Mouse (Mus musculus) heart, postnatal 0 days (tissue): ENCODE measurements around the gene Gm6401.
"Not testable (repeated sequence)": the region's sequence is repeated elsewhere in the genome, so short reads cannot be mapped to it uniquely, and the experiment has no call there.

Experiments used
- CTCF ChIP-seq: IDR thresholded peaks from 2 replicates; pipeline ENCODE4 v1.5.1; 2016; ENCODE audit warnings: antibody characterized with exemption, control low read depth, low read depth
- EP300 ChIP-seq: IDR thresholded peaks from 2 replicates; pipeline ENCODE4 v1.6.1; 2016; ENCODE audit warnings: antibody characterized with exemption, low read depth

DNA sequence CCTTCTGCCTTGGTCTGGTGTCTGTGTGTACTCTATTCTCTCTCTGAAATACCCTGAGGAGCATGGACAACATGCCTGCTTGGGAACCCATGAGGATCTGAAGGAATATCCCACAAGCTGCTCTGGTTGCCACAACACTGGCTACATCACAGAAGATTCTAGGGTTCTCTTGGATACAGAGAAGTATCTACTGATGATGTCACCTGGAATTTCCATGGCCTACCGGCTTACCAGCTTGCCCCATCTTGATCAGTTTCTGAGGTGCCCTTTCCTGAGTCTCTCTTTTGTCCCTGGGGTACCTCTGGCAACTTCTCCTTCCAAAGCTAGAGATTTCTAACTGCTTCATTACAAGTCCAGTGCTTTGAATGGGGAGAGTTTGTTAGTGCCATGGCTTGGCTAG lies at the start of gene Gm6401:
- TF ChIP-seq CTCF, EP300: not testable (repeated sequence)
